Mouse (Mus musculus) NIH3T3 (cell line): ENCODE measurements around the gene Agpat3.

Source experiments
- DNase-seq: peaks from one replicate; pipeline ENCODE4 v3.0.0-alpha.2; 2012; ENCODE audit warnings: low read depth

Agpat3 gene

DNA sequence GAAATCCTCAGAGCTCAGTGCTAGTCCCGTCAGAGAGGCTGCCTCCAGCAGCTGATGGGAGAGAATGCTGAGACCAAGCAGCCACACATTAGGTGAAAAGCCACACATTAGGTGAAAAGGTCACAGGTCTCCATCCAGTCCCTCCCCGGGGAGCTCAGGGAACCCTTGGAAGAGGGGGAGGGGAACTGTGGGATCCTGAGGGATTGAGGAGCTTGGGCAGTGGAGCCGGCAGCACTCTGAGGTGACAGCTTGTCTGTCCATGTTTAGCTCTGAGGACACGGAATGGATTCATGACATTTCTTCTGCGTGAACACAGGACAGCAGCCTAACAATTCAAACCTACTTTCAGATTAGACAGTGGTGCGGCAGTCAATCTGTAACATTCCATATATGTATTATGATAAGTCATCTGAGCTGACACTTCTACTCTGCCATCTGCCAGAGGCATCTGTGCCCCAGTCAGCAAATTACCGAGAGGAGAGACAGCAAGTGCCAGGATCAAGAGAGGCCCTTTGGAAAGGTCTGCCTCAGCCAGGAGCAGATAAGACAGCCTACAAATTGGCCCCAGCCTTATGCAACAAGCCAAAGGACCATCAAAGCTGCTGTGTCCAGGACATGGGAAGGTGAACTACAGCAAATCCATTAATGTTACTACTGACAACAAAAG lies 28.9 kb downstream of the Agpat3 start:
- DNase-seq: no peak

GRCm38 (mm10) chr10:78322806-78323205 lies 29.5 kb downstream of the Agpat3 start:
- peak; percentile 71 for DNase-seq

- DNase-seq: no peak
Measured at GRCm38 (mm10) chr10:78321133-78321757, 31.0 kb downstream of the Agpat3 start.

DNA sequence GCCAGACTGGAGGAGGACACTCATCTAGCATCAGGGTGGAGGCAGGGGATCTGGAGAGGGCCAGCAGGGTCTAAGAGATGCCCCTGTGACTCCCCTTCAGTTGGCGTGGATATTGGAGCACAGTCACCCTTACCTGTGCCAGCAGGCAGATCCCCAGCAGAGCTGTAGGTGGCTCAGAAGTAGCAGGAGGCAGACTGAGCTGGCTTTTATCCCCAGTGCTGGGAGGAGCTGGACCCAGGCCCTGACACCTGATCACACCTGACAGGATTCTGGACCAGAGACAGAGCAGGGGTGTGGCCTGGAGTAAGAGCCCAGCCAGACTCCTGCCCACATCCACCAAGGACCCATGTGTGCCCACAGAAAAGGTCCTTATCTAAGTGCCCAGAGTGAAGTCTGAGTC lies 31.8 kb downstream of the Agpat3 start:
- DNase-seq: no peak

DNA sequence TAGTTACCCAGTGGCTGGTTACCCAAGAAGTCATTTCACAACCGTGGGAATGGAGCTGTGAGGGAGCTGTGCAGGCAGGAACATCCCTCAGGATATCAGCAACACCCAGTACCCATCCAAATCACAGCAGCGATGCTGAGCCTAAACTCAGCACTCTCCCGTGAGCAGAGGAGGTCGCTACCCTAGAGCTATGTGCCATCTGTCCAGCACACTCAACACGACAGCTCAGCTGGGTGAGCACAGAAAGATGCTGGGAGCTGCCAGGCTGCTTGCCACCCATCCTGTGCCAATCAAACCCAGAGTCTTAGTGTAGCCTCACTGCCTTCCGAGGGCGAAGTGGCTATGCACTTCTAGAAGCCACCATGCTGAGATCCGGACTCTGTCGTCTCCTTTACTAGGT lies 32.3 kb downstream of the Agpat3 start:
- no peak for DNase-seq

- DNase-seq: no peak
Measured at GRCm38 (mm10) chr10:78317270-78317923, 34.9 kb downstream of the Agpat3 start.

DNA sequence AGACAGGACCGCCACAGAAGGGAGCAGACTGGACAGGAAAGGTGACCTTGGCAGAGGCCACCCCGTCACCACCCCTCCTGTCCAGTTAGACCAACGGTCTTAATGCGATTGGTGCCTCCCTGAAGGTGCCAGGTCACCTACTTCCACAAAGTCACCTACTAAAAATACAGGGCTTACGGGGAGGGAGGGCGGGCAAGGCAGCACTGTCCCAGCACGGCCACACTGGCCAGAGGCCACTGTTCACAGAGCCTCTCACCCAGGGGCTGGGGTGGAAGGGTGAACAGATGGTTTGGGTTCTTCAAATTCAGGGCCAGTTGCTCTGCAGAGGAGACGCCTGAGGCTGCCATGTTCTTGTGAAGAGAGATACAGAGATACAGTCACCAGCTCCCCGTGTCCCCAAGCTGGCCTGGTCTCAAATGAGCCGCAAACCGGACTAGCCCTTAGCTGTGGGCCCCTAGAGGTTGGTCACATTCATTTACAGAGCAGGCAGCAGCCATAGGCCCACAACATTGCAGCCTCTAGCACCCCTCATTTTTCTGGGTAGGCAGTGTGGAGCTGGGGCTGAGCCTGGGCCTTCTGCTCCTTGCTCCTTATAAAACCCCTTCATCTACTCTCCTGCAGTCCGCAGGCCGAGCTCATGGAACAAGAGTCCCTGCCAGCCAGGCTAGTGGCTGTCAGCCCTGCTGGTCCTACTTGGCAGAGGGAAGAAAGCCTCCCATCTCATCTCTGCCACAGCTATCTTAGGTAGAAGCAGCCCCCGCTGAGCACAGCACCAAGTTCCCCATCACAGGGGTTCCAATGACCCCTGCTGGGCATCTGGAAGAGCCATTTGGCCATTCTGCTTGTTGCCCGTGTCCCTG lies 35.8 kb downstream of the Agpat3 start:
- DNase-seq: no peak

DNA sequence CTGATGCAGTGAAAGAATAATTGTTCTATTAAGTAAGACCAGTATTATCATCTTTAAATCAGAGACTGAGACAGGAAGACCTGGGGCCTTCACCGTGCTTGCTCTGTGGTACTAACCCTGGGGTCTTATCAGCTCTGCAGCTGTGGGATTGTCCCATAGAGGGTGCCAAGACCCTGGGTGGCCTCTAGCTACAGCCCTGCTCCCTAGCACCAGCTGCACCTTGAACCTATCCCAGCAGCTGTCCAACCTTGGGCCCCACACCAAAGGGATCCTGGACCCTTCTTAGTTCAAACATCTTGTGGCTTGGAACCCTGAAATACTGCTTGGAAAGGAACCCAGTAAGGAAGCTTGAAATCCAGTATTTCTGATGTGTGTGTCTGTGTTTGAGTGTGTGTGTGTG lies 37.1 kb downstream of the Agpat3 start:
- DNase-seq: no peak

DNA sequence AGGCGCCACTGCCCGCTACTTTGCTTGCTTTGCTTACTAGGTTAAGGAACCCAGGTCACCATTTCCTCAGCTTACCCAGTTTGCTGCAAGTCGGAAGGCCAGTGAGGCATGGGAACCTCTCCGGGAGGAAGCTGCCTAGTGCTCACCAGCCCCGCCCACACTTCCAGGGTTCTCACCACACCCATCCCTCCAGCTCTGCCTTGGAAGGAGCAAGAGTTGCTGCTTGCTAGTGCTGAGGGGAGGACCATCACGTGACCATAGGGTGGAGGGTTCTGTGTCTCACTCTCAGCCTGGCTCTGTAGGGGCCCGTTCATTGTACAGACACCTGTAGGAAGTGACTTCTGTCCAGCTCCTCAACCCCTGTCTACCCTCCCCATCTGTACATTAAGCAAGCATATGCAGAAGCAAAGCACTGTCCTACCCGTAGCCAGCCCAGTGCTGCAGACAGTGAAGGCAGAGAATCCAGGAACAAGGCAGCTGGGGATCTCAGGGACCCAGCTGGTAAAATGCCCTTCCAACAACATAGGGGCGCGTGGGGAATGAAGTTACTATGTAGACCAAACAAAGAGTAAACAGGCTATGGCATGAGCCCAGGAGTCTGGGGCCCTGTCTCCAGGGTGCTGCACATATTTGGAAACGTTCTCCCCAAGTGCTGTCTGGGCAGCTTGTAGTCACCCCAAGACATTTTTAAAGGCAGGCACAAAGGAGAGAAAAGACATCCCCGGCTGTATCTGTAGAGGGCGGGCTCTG lies 40.2 kb downstream of the Agpat3 start:
- peak; percentile 28 for DNase-seq

DNA sequence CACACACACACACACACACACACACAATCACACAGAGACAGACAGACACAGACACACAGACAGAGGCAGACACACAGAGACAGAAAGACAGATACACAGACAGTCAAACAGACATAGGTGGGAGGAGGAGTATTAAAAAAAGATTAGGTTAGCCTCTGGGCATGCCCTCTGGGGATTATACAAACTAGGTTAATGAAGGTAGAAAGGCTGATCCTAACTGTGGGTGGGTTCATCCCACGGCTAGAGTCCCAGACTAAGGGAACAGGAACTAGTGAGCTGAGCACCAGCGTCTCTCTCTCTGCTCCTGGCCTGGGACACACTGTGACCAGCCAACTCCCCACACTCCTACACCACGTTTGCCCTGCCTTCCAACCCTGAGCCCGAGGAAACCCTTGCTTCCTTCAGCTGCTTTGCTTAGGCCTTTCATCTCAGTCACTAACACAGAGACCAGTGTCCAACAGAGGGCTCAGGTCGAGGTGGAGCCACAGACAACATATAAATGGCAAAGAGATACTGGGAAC lies 41.5 kb downstream of the Agpat3 start:
- no peak for DNase-seq

- peak; percentile 70 for DNase-seq
Measured at GRCm38 (mm10) chr10:78308617-78309016, 43.7 kb downstream of the Agpat3 start.

DNA sequence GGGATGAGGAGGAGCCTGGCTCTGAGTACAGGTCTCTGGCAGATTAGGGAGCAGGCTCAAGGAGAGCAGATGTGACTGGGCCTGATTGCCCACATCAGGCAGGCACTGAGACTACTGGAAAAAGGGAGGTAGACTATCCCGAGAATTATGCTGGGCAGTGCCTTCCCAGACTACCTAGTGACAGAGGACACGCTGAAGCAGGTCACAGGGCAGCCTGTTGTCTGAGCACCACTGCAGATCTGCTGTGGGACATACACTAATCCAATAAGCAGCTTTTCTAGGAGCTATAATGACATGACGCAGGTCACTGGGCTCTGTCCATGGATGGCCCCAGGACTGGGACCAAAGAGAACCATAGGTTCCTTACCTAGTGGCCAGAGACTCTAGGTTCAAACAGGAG lies 44.9 kb downstream of the Agpat3 start:
- no peak for DNase-seq

DNA sequence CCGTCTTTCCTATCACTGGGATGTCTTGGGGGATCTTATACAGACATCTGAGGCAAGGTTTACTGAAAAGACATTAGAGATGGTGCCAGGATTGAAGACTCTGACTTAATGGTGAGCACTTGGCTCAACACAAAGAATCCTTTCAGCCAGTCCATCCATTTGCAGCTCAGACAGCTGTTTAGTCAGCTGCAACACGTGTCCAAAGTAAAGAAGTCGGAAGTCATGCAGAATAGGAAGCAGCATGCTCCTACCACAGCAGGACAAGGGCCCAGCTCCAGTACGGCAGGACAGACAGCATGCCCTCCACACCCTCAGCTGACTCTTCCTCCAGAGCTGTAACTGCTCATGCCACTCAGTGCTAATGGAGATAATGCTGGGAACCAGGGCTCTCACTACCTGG lies 46.3 kb downstream of the Agpat3 start:
- peak; percentile 50 for DNase-seq

- peak; percentile 76 for DNase-seq
Measured at GRCm38 (mm10) chr10:78304996-78305395, 47.3 kb downstream of the Agpat3 start.

DNA sequence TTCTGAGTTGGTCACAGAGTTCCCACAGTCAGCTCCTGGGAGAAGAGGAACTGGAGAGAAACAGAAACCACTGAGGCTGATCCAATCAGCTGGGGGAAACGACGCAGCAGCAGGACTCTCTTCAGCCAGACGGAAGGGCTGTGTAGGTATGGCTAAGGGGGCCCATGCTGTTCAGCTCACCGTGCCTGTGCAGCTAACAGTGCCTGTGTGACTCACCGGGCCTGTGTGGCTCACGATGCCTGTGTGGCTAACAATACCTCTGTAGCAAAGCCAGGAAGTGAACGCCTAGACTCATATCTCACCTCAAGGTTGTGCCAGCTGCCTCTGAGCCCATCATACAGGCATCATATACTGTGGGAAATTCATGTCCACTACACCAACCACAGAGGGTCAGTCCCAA lies 48.6 kb downstream of the Agpat3 start:
- DNase-seq: peak; percentile 44

- DNase-seq: no peak
Measured at GRCm38 (mm10) chr10:78300061-78300460, 52.2 kb downstream of the Agpat3 start.

- peak; percentile 54 for DNase-seq
Measured at GRCm38 (mm10) chr10:78298651-78299644, 53.3 kb downstream of the Agpat3 start.

GRCm38 (mm10) chr10:78297576-78298484 lies 54.5 kb downstream of the Agpat3 start:
- peak; percentile 94 for DNase-seq

GRCm38 (mm10) chr10:78296980-78297379 lies 55.3 kb downstream of the Agpat3 start:
- DNase-seq: no peak
